Mouse (Mus musculus) lung, adult 2 months (tissue): ENCODE measurements around the gene Peak1.

Source experiments
- CTCF ChIP-seq: fragments of 200-500 bp; IDR thresholded peaks from 2 replicates; pipeline ENCODE4 v1.5.1; 2011; ENCODE audit warnings: mild to moderate bottlenecking, low read length, control low read depth; ENCODE audit not compliant: insufficient read depth
- POLR2A ChIP-seq: fragments of 200-500 bp; IDR thresholded peaks from 2 replicates; pipeline ENCODE4 v1.6.1; 2011; ENCODE audit warnings: low read depth, mild to moderate bottlenecking, control low read depth, low read length, borderline replicate concordance; ENCODE audit errors: extremely low read depth

DNA sequence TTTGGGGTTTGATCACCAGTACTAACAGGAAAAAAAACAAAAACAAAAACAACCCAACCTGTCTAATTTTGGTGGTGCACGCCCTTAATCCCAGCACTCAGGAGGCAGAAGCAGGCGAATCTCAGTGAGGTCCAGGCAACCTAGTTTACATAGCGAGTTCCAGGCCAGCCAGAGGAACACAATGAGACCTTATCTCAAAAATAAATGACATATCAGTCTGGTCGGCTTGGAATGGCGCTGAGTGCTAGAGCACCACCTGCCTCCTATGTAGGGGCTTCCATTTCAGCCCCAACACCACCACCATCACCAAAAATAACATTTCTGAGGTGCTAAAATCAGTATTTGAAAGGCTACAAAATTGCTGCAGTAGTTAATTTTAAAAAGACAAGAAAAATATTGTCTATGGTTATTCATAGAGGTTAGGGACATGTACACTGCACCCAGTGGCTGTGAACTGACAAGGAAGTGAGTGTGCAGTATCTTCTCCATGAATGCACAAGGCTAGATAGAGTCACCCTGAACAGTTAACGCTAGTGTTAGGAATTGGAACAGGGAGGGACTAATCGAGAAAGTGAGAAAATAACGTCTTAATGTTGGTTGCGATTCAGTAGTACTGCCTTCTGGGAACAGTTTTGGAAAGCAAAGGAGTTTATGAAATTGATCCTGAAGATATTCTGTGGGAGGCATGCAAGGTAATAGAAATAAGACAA, 3.2 kb upstream of the Peak1 start:
- TF ChIP-seq CTCF (no peak), POLR2A (no peak)
